In genomic region chr1:131447333-131447732, GRCm38 (mm10) we compare ENCODE assay signal across 16 mouse cellular contexts.
A peak's percentile ranks its signal among the peaks of the same experiment; 100 is the strongest.
DNase-seq lines count a peak whose midpoint lies in the region; ATAC-seq and TF ChIP-seq lines count a peak whose summit lies in the region.
"Had no signal": no experiment of that assay in that cellular context is flagged by ENCODE, and none has a peak within 500 bp of the region (broad histone marks: within the 10 kb centered on the region; RNA-seq: fewer than 3 reads in every experiment).

No protein-coding gene starts in this region.

- peaks cover 21% of the 10 kb centered on the region for H3K4me1 ChIP-seq in heart, embryonic 10.5 days
- H3K4me1 ChIP-seq in stomach, embryonic 14.5 days (ENCODE audit: control insufficient read depth, insufficient read depth, low read length) = 0 out of 2 replicates have a peak, but pooled peaks cover 3% of the 10 kb centered on the region
- no peaks in the 10 kb centered on the region for H3K4me1 ChIP-seq in stomach, postnatal 0 days (replicated peaks; ENCODE audit: control insufficient read depth, insufficient read depth)
- peaks cover 37% of the 10 kb centered on the region for H3K4me1 ChIP-seq in liver, embryonic 16.5 days (ENCODE audit: control insufficient read depth, low read depth, low read length)
- no peaks in the 10 kb centered on the region for H3K4me1 ChIP-seq in stomach, embryonic 16.5 days (ENCODE audit: control insufficient read depth, insufficient read depth, low read length)
- no peaks in the 10 kb centered on the region for H3K4me1 ChIP-seq in forebrain, embryonic 12.5 days
- H3K4me1 ChIP-seq: embryonic facial prominence, embryonic 15.5 days; midbrain, embryonic 12.5 days had no signal

- peak; percentile 87 for DNase-seq in heart, embryonic 10.5 days (ENCODE audit: low spot score)
- no peak for DNase-seq in heart, adult 18-20 months
- no peak for DNase-seq in stomach, postnatal 0 days (ENCODE audit: low spot score)
- DNase-seq: heart, postnatal 36 days; kidney, postnatal 14 days; left cerebral cortex, postnatal 4 days; right cerebral cortex, postnatal 14 days had no signal

- no peak overlapping the region for H3K4me2 ChIP-seq in stomach, embryonic 14.5 days (replicated peaks; ENCODE audit: low read depth, low read length)
- no peak overlapping the region for H3K4me2 ChIP-seq in stomach, postnatal 0 days (replicated peaks; ENCODE audit: low read depth)
- H3K4me2 ChIP-seq in liver, embryonic 16.5 days (ENCODE audit: low read depth, low read length) = peak overlapping the region; percentile 53
- no peak overlapping the region for H3K4me2 ChIP-seq in stomach, embryonic 16.5 days (ENCODE audit: low read depth, low read length)
- H3K4me2 ChIP-seq in forebrain, embryonic 12.5 days = no peak overlapping the region
- H3K4me2 ChIP-seq: embryonic facial prominence, embryonic 15.5 days; midbrain, embryonic 12.5 days had no signal

- H3K9me3 ChIP-seq in heart, embryonic 10.5 days = no peaks in the 10 kb centered on the region
- no peaks in the 10 kb centered on the region for H3K9me3 ChIP-seq in stomach, embryonic 14.5 days (ENCODE audit: control insufficient read depth, low read depth, low read length)
- H3K9me3 ChIP-seq in stomach, postnatal 0 days (ENCODE audit: control insufficient read depth, low read length) = no peaks in the 10 kb centered on the region
- H3K9me3 ChIP-seq in liver, embryonic 16.5 days (replicated peaks; ENCODE audit: control insufficient read depth, low read length) = no peaks in the 10 kb centered on the region
- no peaks in the 10 kb centered on the region for H3K9me3 ChIP-seq in stomach, embryonic 16.5 days (replicated peaks; ENCODE audit: control insufficient read depth, low read length)
- no peaks in the 10 kb centered on the region for H3K9me3 ChIP-seq in forebrain, embryonic 12.5 days
- H3K9me3 ChIP-seq: embryonic facial prominence, embryonic 15.5 days; midbrain, embryonic 12.5 days had no signal

- 67% methylated on average over 3 of the region's 3 CpGs for WGBS in heart, embryonic 10.5 days
- WGBS in stomach, embryonic 14.5 days = 91% methylated on average over 3 of the region's 3 CpGs
- WGBS in stomach, postnatal 0 days = 92% methylated on average over 3 of the region's 3 CpGs
- 20% methylated on average over 3 of the region's 3 CpGs for WGBS in liver, embryonic 16.5 days (ENCODE audit: insufficient replicate concordance)
- WGBS in stomach, embryonic 16.5 days = 95% methylated on average over 3 of the region's 3 CpGs
- 94% methylated on average over 3 of the region's 3 CpGs for WGBS in forebrain, embryonic 12.5 days

- no peak for TF ChIP-seq CTCF in stomach, postnatal 0 days (IDR thresholded peaks at IDR 0.05; ENCODE audit: low read depth)

- no peak overlapping the region for H3K4me3 ChIP-seq in heart, embryonic 10.5 days
- H3K4me3 ChIP-seq in stomach, embryonic 14.5 days (ENCODE audit: low read depth, low read length) = no peak overlapping the region
- H3K4me3 ChIP-seq in stomach, postnatal 0 days (ENCODE audit: low read depth, low read length) = no peak overlapping the region
- H3K4me3 ChIP-seq in liver, embryonic 16.5 days (ENCODE audit: low read depth, low read length) = no peak overlapping the region; the same call in 1 of the 2 replicates
- H3K4me3 ChIP-seq in stomach, embryonic 16.5 days (replicated peaks; ENCODE audit: low read length) = no peak overlapping the region
- no peak overlapping the region for H3K4me3 ChIP-seq in forebrain, embryonic 12.5 days (replicated peaks)
- H3K4me3 ChIP-seq: embryonic facial prominence, embryonic 15.5 days; midbrain, embryonic 12.5 days had no signal

- peaks cover 3% of the 10 kb centered on the region; the same call in 1 of the 2 replicates for H3K36me3 ChIP-seq in heart, embryonic 10.5 days
- no peaks in the 10 kb centered on the region for H3K36me3 ChIP-seq in stomach, embryonic 14.5 days (ENCODE audit: control insufficient read depth, insufficient read depth, low read length)
- H3K36me3 ChIP-seq in stomach, postnatal 0 days (ENCODE audit: control insufficient read depth, insufficient read depth, low read length) = no peaks in the 10 kb centered on the region
- no peaks in the 10 kb centered on the region for H3K36me3 ChIP-seq in liver, embryonic 16.5 days (ENCODE audit: control insufficient read depth, insufficient read depth)
- no peaks in the 10 kb centered on the region for H3K36me3 ChIP-seq in stomach, embryonic 16.5 days (ENCODE audit: control insufficient read depth, insufficient read depth, low read length)
- no peaks in the 10 kb centered on the region for H3K36me3 ChIP-seq in forebrain, embryonic 12.5 days (replicated peaks)
- H3K36me3 ChIP-seq: embryonic facial prominence, embryonic 15.5 days; midbrain, embryonic 12.5 days had no signal

- H3K27ac ChIP-seq in heart, embryonic 10.5 days = no peak overlapping the region; the same call in 1 of the 2 replicates
- H3K27ac ChIP-seq in stomach, embryonic 14.5 days (ENCODE audit: low read length) = no peak overlapping the region
- no peak overlapping the region for H3K27ac ChIP-seq in stomach, postnatal 0 days (replicated peaks)
- peak overlapping the region; percentile 83 for H3K27ac ChIP-seq in liver, embryonic 16.5 days (ENCODE audit: low read length)
- no peak overlapping the region for H3K27ac ChIP-seq in stomach, embryonic 16.5 days (ENCODE audit: low read length)
- H3K27ac ChIP-seq in forebrain, embryonic 12.5 days = no peak overlapping the region
- H3K27ac ChIP-seq: embryonic facial prominence, embryonic 15.5 days; midbrain, embryonic 12.5 days had no signal

- no peak overlapping the region for H3K9ac ChIP-seq in stomach, embryonic 14.5 days (replicated peaks; ENCODE audit: low read depth, low read length)
- H3K9ac ChIP-seq in stomach, postnatal 0 days (ENCODE audit: low read length) = no peak overlapping the region
- no peak overlapping the region for H3K9ac ChIP-seq in liver, embryonic 16.5 days (ENCODE audit: low read depth, low read length)
- no peak overlapping the region for H3K9ac ChIP-seq in stomach, embryonic 16.5 days (ENCODE audit: low read length)
- no peak overlapping the region for H3K9ac ChIP-seq in forebrain, embryonic 12.5 days
- H3K9ac ChIP-seq: embryonic facial prominence, embryonic 15.5 days; midbrain, embryonic 12.5 days had no signal

- peak; percentile 83; the same call in 1 of the 2 replicates for ATAC-seq in stomach, embryonic 14.5 days (ENCODE audit: insufficient number of reproducible peaks, insufficient read depth, low FRiP score, low read depth)
- no peak for ATAC-seq in stomach, postnatal 0 days (ENCODE audit: low FRiP score, low TSS enrichment)
- ATAC-seq in liver, embryonic 16.5 days (ENCODE audit: low read depth) = peak; percentile 100
- ATAC-seq in stomach, embryonic 16.5 days (ENCODE audit: insufficient read depth, low FRiP score) = 0 out of 2 replicates have a peak, but pooled peaks have one; percentile 47
- no peak for ATAC-seq in forebrain, embryonic 12.5 days (ENCODE audit: low FRiP score)
- ATAC-seq in monocyte, adult 5-6 weeks (replicated peaks; ENCODE audit: insufficient number of reproducible peaks, low FRiP score, low TSS enrichment, poor library complexity, severe bottlenecking) = no peak
- ATAC-seq: Patski had no signal

- TF ChIP-seq EP300 in stomach, postnatal 0 days (optimal IDR thresholded peaks at IDR 0.05) = no peak

- H3K27me3 ChIP-seq in heart, embryonic 10.5 days (ENCODE audit: insufficient read depth, poor library complexity, severe bottlenecking) = no peaks in the 10 kb centered on the region
- H3K27me3 ChIP-seq in stomach, embryonic 14.5 days (ENCODE audit: control insufficient read depth, insufficient read depth, low read length) = no peaks in the 10 kb centered on the region
- no peaks in the 10 kb centered on the region for H3K27me3 ChIP-seq in stomach, postnatal 0 days (ENCODE audit: control insufficient read depth, insufficient read depth, low read length)
- H3K27me3 ChIP-seq in liver, embryonic 16.5 days (ENCODE audit: control insufficient read depth, insufficient read depth, low read depth, low read length) = no peaks in the 10 kb centered on the region
- no peaks in the 10 kb centered on the region for H3K27me3 ChIP-seq in stomach, embryonic 16.5 days (ENCODE audit: control insufficient read depth, insufficient read depth, low read length)
- no peaks in the 10 kb centered on the region for H3K27me3 ChIP-seq in forebrain, embryonic 12.5 days
- H3K27me3 ChIP-seq: CH12.LX; embryonic facial prominence, embryonic 15.5 days; midbrain, embryonic 12.5 days; Patski had no signal

Comparison
In these comparisons a context has a peak if more than half of its experiments do, and no peak if none do; other contexts are left out.
1. ATAC-seq: peak in stomach, embryonic 14.5 days (single experiment), liver, embryonic 16.5 days (single experiment) and stomach, embryonic 16.5 days (single experiment); none in stomach, postnatal 0 days (single experiment), forebrain, embryonic 12.5 days (single experiment) and monocyte, adult 5-6 weeks (single experiment).